Mouse (Mus musculus): Measurements from ENCODE around the gene Kcnd3. TPM values are rescaled to one million over a fixed set of nuclear protein-coding genes. Genes with fewer than 3 reads are reported as not detected.

Kcnd3 gene
- polyA plus RNA-seq, 2 experiments: 1.0 to 2.0 TPM

DNA sequence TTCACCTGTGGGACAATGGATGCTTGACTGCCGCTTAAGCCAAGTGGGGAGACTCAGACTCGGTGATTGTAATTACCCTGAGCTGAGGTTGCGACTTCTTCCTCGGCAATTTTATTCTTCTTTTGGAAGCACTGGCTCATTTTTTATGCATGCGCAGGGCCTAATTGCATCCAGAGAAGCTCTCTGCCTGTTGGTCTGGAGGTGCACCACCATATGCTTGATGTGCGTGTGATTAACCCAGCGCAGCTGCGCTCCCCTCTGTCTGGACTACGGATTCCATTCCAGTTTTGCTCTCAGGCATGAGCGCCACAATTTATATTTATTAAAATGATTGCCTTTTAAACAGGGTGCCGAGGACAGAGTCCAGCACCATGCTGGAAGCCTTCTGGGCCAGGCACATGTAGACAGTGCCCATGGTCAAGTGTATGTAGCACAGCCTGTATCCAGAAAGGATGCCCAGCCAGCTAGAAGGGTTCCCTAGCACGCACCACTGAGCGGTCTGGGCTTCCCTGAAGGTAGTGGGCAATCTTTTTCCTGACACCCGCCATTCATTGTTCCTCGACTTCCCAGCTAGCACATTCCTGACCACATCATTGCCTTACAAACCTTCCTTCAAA is 138.0 kb downstream of the Kcnd3 start:
- Histone ChIP-seq H3K4me3 (replicated peaks; ENCODE audit: low read length) (no peak overlapping the region), H3K4me2 (replicated peaks; ENCODE audit: low read depth, low read length, severe bottlenecking) (no peak overlapping the region), H3K36me3 (ENCODE audit: control insufficient read depth, insufficient read depth, low read length) (no peaks in the 10 kb centered on the region), H3K27ac (replicated peaks; ENCODE audit: low read depth, low read length) (no peak overlapping the region), H3K27me3 (ENCODE audit: control insufficient read depth, insufficient read depth, low read length) (no peaks in the 10 kb centered on the region), H3K4me1 (ENCODE audit: control insufficient read depth, insufficient read depth, low read length) (no peaks in the 10 kb centered on the region), H3K9me3 (ENCODE audit: control insufficient read depth, low read length) (no peaks in the 10 kb centered on the region), H3K9ac (ENCODE audit: low read depth, low read length, severe bottlenecking) (no peak overlapping the region)
- no peak for TF ChIP-seq POLR2A (IDR thresholded peaks at IDR 0.05; ENCODE audit: borderline replicate concordance, extremely low read depth, insufficient read depth, insufficient read length)
- WGBS: 65% methylated on average over 15 of the region's 15 CpGs
- DNase-seq (ENCODE audit: low spot score) (no peak), ATAC-seq (ENCODE audit: low FRiP score, low read depth) (no peak)

DNA sequence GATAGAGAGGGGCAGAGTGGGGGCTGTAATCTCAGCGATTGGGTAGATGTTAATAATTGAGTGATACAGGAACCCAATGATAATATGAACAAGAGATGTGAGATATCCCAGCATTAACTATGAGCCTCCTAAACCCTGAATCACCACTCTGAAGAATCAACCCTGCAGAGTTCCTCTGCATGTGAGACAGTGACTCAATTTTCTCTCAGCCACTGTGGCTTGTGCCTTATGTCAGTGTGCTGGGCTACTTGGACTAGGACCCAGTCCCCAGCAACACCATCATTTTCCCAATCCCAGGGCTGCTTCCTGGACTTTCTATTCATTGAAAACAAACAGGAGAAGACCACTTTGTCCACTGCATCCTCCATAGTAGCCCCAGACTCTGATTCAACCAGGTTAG is 139.6 kb downstream of the Kcnd3 start:
- Histone ChIP-seq H3K9me3 (ENCODE audit: control insufficient read depth, low read length) (no peaks in the 10 kb centered on the region), H3K4me2 (replicated peaks; ENCODE audit: low read depth, low read length, severe bottlenecking) (no peak overlapping the region), H3K27me3 (ENCODE audit: control insufficient read depth, insufficient read depth, low read length) (no peaks in the 10 kb centered on the region), H3K9ac (ENCODE audit: low read depth, low read length, severe bottlenecking) (no peak overlapping the region), H3K36me3 (ENCODE audit: control insufficient read depth, insufficient read depth, low read length) (no peaks in the 10 kb centered on the region), H3K27ac (replicated peaks; ENCODE audit: low read depth, low read length) (no peak overlapping the region), H3K4me1 (ENCODE audit: control insufficient read depth, insufficient read depth, low read length) (no peaks in the 10 kb centered on the region), H3K4me3 (replicated peaks; ENCODE audit: low read length) (no peak overlapping the region)
- no peak for ATAC-seq (ENCODE audit: low FRiP score, low read depth)
- TF ChIP-seq POLR2A (IDR thresholded peaks at IDR 0.05; ENCODE audit: borderline replicate concordance, extremely low read depth, insufficient read depth, insufficient read length): no peak
- DNase-seq (ENCODE audit: low spot score): no peak
- WGBS: 93% methylated on average over 1 of the region's 1 CpGs

DNA sequence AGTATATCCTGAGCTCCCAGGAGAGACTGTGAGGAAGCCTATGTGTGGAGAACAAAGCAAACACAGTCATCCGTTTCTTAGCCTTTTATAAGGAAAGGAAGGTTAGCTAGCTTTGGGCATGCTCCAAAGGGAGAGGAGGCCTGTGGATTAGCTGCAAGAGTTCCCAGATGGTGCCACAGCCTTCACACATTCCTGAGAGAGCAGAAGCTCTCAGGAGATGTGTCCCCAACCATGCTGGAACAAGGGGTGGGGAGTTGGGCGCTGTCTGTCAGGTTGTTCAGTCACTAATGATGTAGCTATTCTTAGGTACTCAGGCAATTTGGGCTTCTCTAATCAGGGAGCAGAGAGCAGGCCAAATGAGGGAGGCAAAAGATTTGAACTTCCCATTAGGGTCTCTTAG is 140.1 kb downstream of the Kcnd3 start:
- TF ChIP-seq POLR2A (IDR thresholded peaks at IDR 0.05; ENCODE audit: borderline replicate concordance, extremely low read depth, insufficient read depth, insufficient read length): no peak
- Histone ChIP-seq H3K4me3 (replicated peaks; ENCODE audit: low read length) (no peak overlapping the region), H3K9ac (ENCODE audit: low read depth, low read length, severe bottlenecking) (no peak overlapping the region), H3K36me3 (ENCODE audit: control insufficient read depth, insufficient read depth, low read length) (no peaks in the 10 kb centered on the region), H3K4me2 (replicated peaks; ENCODE audit: low read depth, low read length, severe bottlenecking) (no peak overlapping the region), H3K4me1 (ENCODE audit: control insufficient read depth, insufficient read depth, low read length) (no peaks in the 10 kb centered on the region), H3K27me3 (ENCODE audit: control insufficient read depth, insufficient read depth, low read length) (no peaks in the 10 kb centered on the region), H3K9me3 (ENCODE audit: control insufficient read depth, low read length) (no peaks in the 10 kb centered on the region), H3K27ac (replicated peaks; ENCODE audit: low read depth, low read length) (no peak overlapping the region)
- ATAC-seq (ENCODE audit: low FRiP score, low read depth) (no peak), DNase-seq (ENCODE audit: low spot score) (no peak)
- WGBS: 60% methylated on average over 2 of the region's 2 CpGs

DNA sequence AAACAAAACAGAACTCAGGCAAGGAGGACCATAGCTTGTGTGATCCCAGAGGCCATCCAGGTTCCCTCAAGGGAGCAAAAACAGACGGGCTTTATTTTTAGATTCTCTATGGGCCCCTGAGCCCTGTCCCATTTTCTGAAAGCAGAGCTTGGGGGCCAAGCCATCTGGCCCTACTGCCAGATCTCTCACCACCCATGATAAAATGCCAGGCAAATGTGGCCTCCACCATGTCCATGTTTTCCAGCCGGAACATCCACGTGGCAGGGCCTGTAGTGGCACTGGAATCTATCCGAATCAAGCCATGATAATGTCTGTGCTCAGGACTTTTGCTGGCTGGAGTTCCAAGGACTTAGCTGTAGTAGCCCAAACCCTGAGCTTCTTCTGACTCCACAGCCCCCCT is 148.4 kb downstream of the Kcnd3 start:
- H3K36me3 ChIP-seq (ENCODE audit: control insufficient read depth, insufficient read depth, low read length): no peaks in the 10 kb centered on the region
- H3K4me2 ChIP-seq (replicated peaks; ENCODE audit: low read depth, low read length, severe bottlenecking): no peak overlapping the region
- H3K9me3 ChIP-seq (ENCODE audit: control insufficient read depth, low read length): no peaks in the 10 kb centered on the region
- no peak overlapping the region for H3K4me3 ChIP-seq (replicated peaks; ENCODE audit: low read length)
- no peak for TF ChIP-seq POLR2A (IDR thresholded peaks at IDR 0.05; ENCODE audit: borderline replicate concordance, extremely low read depth, insufficient read depth, insufficient read length)
- no peak overlapping the region for H3K27ac ChIP-seq (replicated peaks; ENCODE audit: low read depth, low read length)
- no peak for ATAC-seq (ENCODE audit: low FRiP score, low read depth)
- no peaks in the 10 kb centered on the region for H3K4me1 ChIP-seq (ENCODE audit: control insufficient read depth, insufficient read depth, low read length)
- no peaks in the 10 kb centered on the region for H3K27me3 ChIP-seq (ENCODE audit: control insufficient read depth, insufficient read depth, low read length)
- DNase-seq (ENCODE audit: low spot score): no peak
- H3K9ac ChIP-seq (ENCODE audit: low read depth, low read length, severe bottlenecking): no peak overlapping the region
- WGBS: 81% methylated on average over 4 of the region's 4 CpGs

- H3K9me3 ChIP-seq (ENCODE audit: control insufficient read depth, low read length): no peaks in the 10 kb centered on the region
- no peaks in the 10 kb centered on the region for H3K4me1 ChIP-seq (ENCODE audit: control insufficient read depth, insufficient read depth, low read length)
- H3K36me3 ChIP-seq (ENCODE audit: control insufficient read depth, insufficient read depth, low read length): no peaks in the 10 kb centered on the region
- ATAC-seq (ENCODE audit: low FRiP score, low read depth): no peak
- H3K9ac ChIP-seq (ENCODE audit: low read depth, low read length, severe bottlenecking): no peak overlapping the region
- H3K27ac ChIP-seq (replicated peaks; ENCODE audit: low read depth, low read length): no peak overlapping the region
- no peak for DNase-seq (ENCODE audit: low spot score)
- 79% methylated on average over 5 of the region's 5 CpGs for WGBS
- H3K27me3 ChIP-seq (ENCODE audit: control insufficient read depth, insufficient read depth, low read length): no peaks in the 10 kb centered on the region
- H3K4me3 ChIP-seq (replicated peaks; ENCODE audit: low read length): no peak overlapping the region
- no peak for TF ChIP-seq POLR2A (IDR thresholded peaks at IDR 0.05; ENCODE audit: borderline replicate concordance, extremely low read depth, insufficient read depth, insufficient read length)
- H3K4me2 ChIP-seq (replicated peaks; ENCODE audit: low read depth, low read length, severe bottlenecking): no peak overlapping the region
Measured at GRCm38 (mm10) chr3:105602966-105603365, 150.8 kb downstream of the Kcnd3 start.

- no peak overlapping the region for H3K9ac ChIP-seq (ENCODE audit: low read depth, low read length, severe bottlenecking)
- no peak overlapping the region for H3K4me2 ChIP-seq (replicated peaks; ENCODE audit: low read depth, low read length, severe bottlenecking)
- no peak for TF ChIP-seq POLR2A (IDR thresholded peaks at IDR 0.05; ENCODE audit: borderline replicate concordance, extremely low read depth, insufficient read depth, insufficient read length)
- ATAC-seq (ENCODE audit: low FRiP score, low read depth) (no peak), DNase-seq (ENCODE audit: low spot score) (no peak)
- no peaks in the 10 kb centered on the region for H3K27me3 ChIP-seq (ENCODE audit: control insufficient read depth, insufficient read depth, low read length)
- H3K4me3 ChIP-seq (replicated peaks; ENCODE audit: low read length): no peak overlapping the region
- H3K27ac ChIP-seq (replicated peaks; ENCODE audit: low read depth, low read length): no peak overlapping the region
- H3K9me3 ChIP-seq (ENCODE audit: control insufficient read depth, low read length): no peaks in the 10 kb centered on the region
- WGBS: 77% methylated on average over 5 of the region's 5 CpGs
- H3K36me3 ChIP-seq (ENCODE audit: control insufficient read depth, insufficient read depth, low read length): no peaks in the 10 kb centered on the region
- H3K4me1 ChIP-seq (ENCODE audit: control insufficient read depth, insufficient read depth, low read length): no peaks in the 10 kb centered on the region
Measured at GRCm38 (mm10) chr3:105605726-105606125, 153.6 kb downstream of the Kcnd3 start.

All from limb, embryonic 14.5 days (tissue).